Mouse (Mus musculus): ENCODE measurements at regions not wholly inside any gene's neighbourhood (a gene's known extent, or its start where the extent isn't known, plus 50 kb on each side); places are given as distances from the start of the nearest gene placed in this dataset.

GRCm38 (mm10) chr6:34227131-34227530 is 50.2 kb upstream of the Slc35b4 start:
- H3K9ac ChIP-seq (ENCODE audit: low read depth, low read length): no peak overlapping the region
- H3K4me2 ChIP-seq (replicated peaks; ENCODE audit: low read depth): no peak overlapping the region
- no peaks in the 10 kb centered on the region for H3K36me3 ChIP-seq (ENCODE audit: control insufficient read depth, insufficient read depth)
- no peak for ATAC-seq
- H3K4me1 ChIP-seq (replicated peaks; ENCODE audit: control insufficient read depth, insufficient read depth, low read length): no peaks in the 10 kb centered on the region
- 49% methylated on average over 4 of the region's 4 CpGs for WGBS
- TF ChIP-seq CTCF (IDR thresholded peaks at IDR 0.05; ENCODE audit: low read depth): no peak
- no peak overlapping the region for H3K27ac ChIP-seq (ENCODE audit: low read depth, low read length)
- H3K4me3 ChIP-seq (ENCODE audit: low read depth, low read length): no peak overlapping the region
- no peaks in the 10 kb centered on the region for H3K27me3 ChIP-seq (replicated peaks; ENCODE audit: control insufficient read depth, insufficient read depth, low read length)
- no peaks in the 10 kb centered on the region for H3K9me3 ChIP-seq (ENCODE audit: control insufficient read depth)
